Mouse (Mus musculus): ENCODE results near the gene Hrct1. TPM values are rescaled to one million over a fixed set of nuclear protein-coding genes. Genes with fewer than 3 reads are reported as not detected.

Hrct1 gene
- total RNA-seq (2021) = 4.4 and 6.2 TPM in 2 replicates
- long read RNA-seq, experiment 1, transcript Hrct1-201 (1 exons, 1,452 nt) = major isoform, 18 of 18 reads
- long read RNA-seq, experiment 1, partial matches to known transcripts = 0 of 18 reads
- long read RNA-seq, experiment 1, other reads (novel, unspliced or antisense) = 0 of 18 reads
- long read RNA-seq, experiment 2, transcript Hrct1-201 (1 exons, 1,452 nt) = major isoform, 20 of 20 reads
- long read RNA-seq, experiment 2, partial matches to known transcripts = 0 of 20 reads
- long read RNA-seq, experiment 2, other reads (novel, unspliced or antisense) = 0 of 20 reads

GRCm38 (mm10) chr4:43726995-43727394 lies at the start of gene Hrct1:
Hrct1 (plus strand) TSS chr4:43727188.
- DNase-seq = peak; percentile 79

- no peak for DNase-seq
Measured at GRCm38 (mm10) chr4:43678541-43678940, 48.4 kb upstream of the Hrct1 start.

- DNase-seq = peak; percentile 73
Measured at GRCm38 (mm10) chr4:43679416-43680043, 47.5 kb upstream of the Hrct1 start.

- DNase-seq = no peak
Measured at GRCm38 (mm10) chr4:43690021-43690420, 37.0 kb upstream of the Hrct1 start.

GRCm38 (mm10) chr4:43691026-43691425 lies 36.0 kb upstream of the Hrct1 start:
- no peak for DNase-seq

GRCm38 (mm10) chr4:43693806-43694241 lies 33.2 kb upstream of the Hrct1 start:
- DNase-seq = peak; percentile 72

GRCm38 (mm10) chr4:43694439-43695248 lies 32.3 kb upstream of the Hrct1 start:
- no peak for DNase-seq

GRCm38 (mm10) chr4:43695249-43695671 lies 31.7 kb upstream of the Hrct1 start:
- peak; percentile 74 for DNase-seq

GRCm38 (mm10) chr4:43696561-43696960 lies 30.4 kb upstream of the Hrct1 start:
- DNase-seq = peak; percentile 31

GRCm38 (mm10) chr4:43700707-43701106 lies 26.3 kb upstream of the Hrct1 start, which contains the start of gene Olfr70:
Olfr70 (minus strand) TSS chr4:43700807.
- DNase-seq = no peak

- DNase-seq = no peak
Measured at GRCm38 (mm10) chr4:43703439-43703838, 23.5 kb upstream of the Hrct1 start.

- DNase-seq = peak; percentile 61
Measured at GRCm38 (mm10) chr4:43703851-43704250, 23.1 kb upstream of the Hrct1 start.

- no peak for DNase-seq
Measured at GRCm38 (mm10) chr4:43705991-43706390, 21.0 kb upstream of the Hrct1 start.

- DNase-seq = peak; percentile 48
Measured at GRCm38 (mm10) chr4:43709869-43710268, 17.1 kb upstream of the Hrct1 start, which contains the start of gene Olfr71. Olfr71 (minus strand) TSS chr4:43710255.

- DNase-seq = peak; percentile 91
Measured at GRCm38 (mm10) chr4:43711821-43712220, 15.2 kb upstream of the Hrct1 start.

GRCm38 (mm10) chr4:43713652-43714219 lies 13.3 kb upstream of the Hrct1 start:
- no peak for DNase-seq

- no peak for DNase-seq
Measured at GRCm38 (mm10) chr4:43720491-43721228, 6.3 kb upstream of the Hrct1 start.

- DNase-seq = no peak
Measured at GRCm38 (mm10) chr4:43722191-43722590, 4.8 kb upstream of the Hrct1 start.

- peak; percentile 77 for DNase-seq
Measured at GRCm38 (mm10) chr4:43724764-43725163, 2.2 kb upstream of the Hrct1 start.

- DNase-seq = peak; percentile 40
Measured at GRCm38 (mm10) chr4:43726228-43726993, 577 bp upstream of the Hrct1 start.

Data from adrenal gland, postnatal 14 days (tissue).